Mouse (Mus musculus): ENCODE data around the gene Hoxb7.

GRCm38 (mm10) chr11:96282795-96283430 lies 3.5 kb upstream of the Hoxb7 start:
- TF ChIP-seq CTCF (IDR thresholded peaks at IDR 0.05; ENCODE audit: borderline replicate concordance, insufficient read depth, low read length) (no peak), POLR2A (IDR thresholded peaks at IDR 0.05; ENCODE audit: low read depth, low read length) (no peak)
